Mouse (Mus musculus): Measurements from ENCODE around the gene Rbfox2.
"Not testable (repeated sequence)": the region's sequence is repeated elsewhere in the genome, so short reads cannot be mapped to it uniquely, and the experiment has no call there.

Gene Rbfox2

GRCm38 (mm10) chr15:77271285-77271684 lies 35.5 kb downstream of the Rbfox2 start:
- in situ Hi-C loops (cut with MboI): no loop called here

GRCm38 (mm10) chr15:77269496-77269895 lies 37.3 kb downstream of the Rbfox2 start:
- in situ Hi-C loops (cut with MboI): not testable (repeated sequence)

GRCm38 (mm10) chr15:77268415-77268814 lies 38.4 kb downstream of the Rbfox2 start:
- in situ Hi-C loops (cut with MboI): no loop called here

- in situ Hi-C loops (cut with MboI): no loop called here
Observed at GRCm38 (mm10) chr15:77265318-77265717, 41.5 kb downstream of the Rbfox2 start.

- in situ Hi-C loops (cut with MboI): no loop called here
Observed at GRCm38 (mm10) chr15:77264314-77264713, 42.5 kb downstream of the Rbfox2 start.

GRCm38 (mm10) chr15:77262782-77263181 lies 44.0 kb downstream of the Rbfox2 start:
- in situ Hi-C loops (cut with MboI): no loop called here

GRCm38 (mm10) chr15:77257437-77258229 lies 49.2 kb downstream of the Rbfox2 start:
- in situ Hi-C loops (cut with MboI): no loop called here

GRCm38 (mm10) chr15:77256782-77257181 lies 50.0 kb downstream of the Rbfox2 start:
- in situ Hi-C loops (cut with MboI): no loop called here

GRCm38 (mm10) chr15:77254636-77255035 lies 52.2 kb downstream of the Rbfox2 start:
- in situ Hi-C loops (cut with MboI): no loop called here

GRCm38 (mm10) chr15:77254128-77254527 lies 52.7 kb downstream of the Rbfox2 start:
- in situ Hi-C loops (cut with MboI): no loop called here

- in situ Hi-C loops (cut with MboI): no loop called here
Observed at GRCm38 (mm10) chr15:77251706-77252105, 55.1 kb downstream of the Rbfox2 start.

- in situ Hi-C loops (cut with MboI): no loop called here
Observed at GRCm38 (mm10) chr15:77250806-77251205, 56.0 kb downstream of the Rbfox2 start.

- in situ Hi-C loops (cut with MboI): no loop called here
Observed at GRCm38 (mm10) chr15:77249421-77249820, 57.4 kb downstream of the Rbfox2 start.

- in situ Hi-C loops (cut with MboI): no loop called here
Observed at GRCm38 (mm10) chr15:77245418-77246365, 61.1 kb downstream of the Rbfox2 start.

GRCm38 (mm10) chr15:77244634-77245033 lies 62.2 kb downstream of the Rbfox2 start:
- in situ Hi-C loops (cut with MboI): no loop called here

- in situ Hi-C loops (cut with MboI): no loop called here
Observed at GRCm38 (mm10) chr15:77243876-77244560, 62.8 kb downstream of the Rbfox2 start.

GRCm38 (mm10) chr15:77240607-77241006 lies 66.2 kb downstream of the Rbfox2 start:
- in situ Hi-C loops (cut with MboI): no loop called here

GRCm38 (mm10) chr15:77239564-77239963 lies 67.2 kb downstream of the Rbfox2 start:
- in situ Hi-C loops (cut with MboI): no loop called here

GRCm38 (mm10) chr15:77237661-77238060 lies 69.1 kb downstream of the Rbfox2 start:
- in situ Hi-C loops (cut with MboI): no loop called here

- in situ Hi-C loops (cut with MboI): no loop called here
Observed at GRCm38 (mm10) chr15:77236055-77236567, 70.7 kb downstream of the Rbfox2 start.

- in situ Hi-C loops (cut with MboI): no loop called here
Observed at GRCm38 (mm10) chr15:77235551-77235950, 71.3 kb downstream of the Rbfox2 start.

- in situ Hi-C loops (cut with MboI): no loop called here
Observed at GRCm38 (mm10) chr15:77234296-77234695, 72.5 kb downstream of the Rbfox2 start.

Data from mature B cell (primary cell).